Mouse (Mus musculus) liver, adult 2 months (tissue): ENCODE measurements around the gene Galnt10. TPM values are rescaled to one million over a fixed set of nuclear protein-coding genes. Genes with fewer than 3 reads are reported as not detected.

Experiments used
- DNase-seq: peaks from one replicate; pipeline ENCODE4 v3.0.0-alpha.2; 2011; ENCODE audit warnings: low read depth, low spot score; ENCODE audit errors: extremely low read depth
- H3K27ac ChIP-seq: fragments of 200-500 bp; replicated peaks from 2 replicates; pipeline ENCODE4 v1.5.1; 2012; ENCODE audit warnings: low read depth, mild to moderate bottlenecking, control low read depth, inconsistent platforms, low read length; ENCODE audit not compliant: insufficient read depth
- H3K27me3 ChIP-seq: fragments of 200-500 bp; 2 replicates; pipeline ENCODE4 v1.6.1; 2012; ENCODE audit warnings: mild to moderate bottlenecking, moderate library complexity, low read length, inconsistent platforms; ENCODE audit not compliant: control insufficient read depth, insufficient read depth
- H3K36me3 ChIP-seq: fragments of 200-500 bp; 2 replicates; pipeline ENCODE4 v1.6.1; 2012; ENCODE audit warnings: low read length, inconsistent platforms; ENCODE audit not compliant: control insufficient read depth, insufficient read depth
- H3K4me1 ChIP-seq: fragments of 200-500 bp; 2 replicates; pipeline ENCODE4 v1.6.1; 2011; ENCODE audit warnings: low read length; ENCODE audit not compliant: control insufficient read depth, insufficient read depth
- H3K4me3 ChIP-seq: fragments of 200-500 bp; 2 replicates; pipeline ENCODE4 v1.5.1; 2011; ENCODE audit warnings: low read depth, mild to moderate bottlenecking, control low read depth, low read length, moderate library complexity; ENCODE audit not compliant: insufficient read depth
- H3K79me2 ChIP-seq: fragments of 200-500 bp; 2 replicates; pipeline ENCODE4 v1.6.1; 2012; ENCODE audit warnings: inconsistent platforms, mild to moderate bottlenecking, low read length, moderate library complexity; ENCODE audit not compliant: control insufficient read depth, insufficient read depth
- H3K9ac ChIP-seq: fragments of 200-500 bp; 2 replicates; pipeline ENCODE4 v1.6.1; 2012; ENCODE audit warnings: low read depth, mild to moderate bottlenecking, control low read depth, inconsistent platforms, low read length
- CTCF ChIP-seq: fragments of 200-500 bp; IDR thresholded peaks from 2 replicates; pipeline ENCODE4 v1.5.1; 2011; ENCODE audit warnings: low read depth, low read length, control low read depth
- POLR2A ChIP-seq: fragments of 200-500 bp; IDR thresholded peaks from 2 replicates; pipeline ENCODE4 v1.6.1; 2011; ENCODE audit warnings: low read length, control low read depth; ENCODE audit not compliant: insufficient read depth; ENCODE audit errors: extremely low read depth
- WGBS: fragments of 180-500 bp; shearing (Covaris S2); methylation state at CpG from one replicate; pipeline ENCODE4 v1.1.7; 2018; 5-methylcytosine and 5-hydroxymethylcytosine counted together
- polyA plus RNA-seq: library from polyadenylated mRNA; depleted of rRNA; stranded (reverse); fragments of >200 nt; gene quantifications from 2 replicates; pipeline ENCODE4 v1.2.3, GENCODE M21; 2012
- total RNA-seq: library from RNA; depleted of rRNA; stranded (reverse); fragments of >200 nt; gene quantifications from 2 replicates; pipeline ENCODE4 v1.2.3, GENCODE M21; 2014

Gene Galnt10
- total and polyA plus RNA-seq, 2 experiments = 2.5 to 3.9 TPM

GRCm38 (mm10) chr11:57686797-57687196 lies 41.6 kb downstream of the Galnt10 start:
- no peak for DNase-seq

GRCm38 (mm10) chr11:57687258-57687657 lies 42.0 kb downstream of the Galnt10 start:
- TF ChIP-seq CTCF (no peak), POLR2A (no peak)
- no peak for DNase-seq
- Histone ChIP-seq H3K79me2 (no peaks in the 10 kb centered on the region), H3K36me3 (no peaks in the 10 kb centered on the region), H3K27ac (no peak overlapping the region), H3K9ac (no peak overlapping the region), H3K27me3 (no peaks in the 10 kb centered on the region), H3K4me3 (no peak overlapping the region), H3K4me1 (peaks cover 14% of the 10 kb centered on the region)
- 83% methylated on average over 9 of the region's 9 CpGs for WGBS

More at GRCm38 (mm10) chr11:57686797-57687196, 41.6 kb downstream of the Galnt10 start:
- Histone ChIP-seq H3K4me1 (peaks cover 15% of the 10 kb centered on the region), H3K27ac (no peak overlapping the region), H3K36me3 (no peaks in the 10 kb centered on the region), H3K27me3 (no peaks in the 10 kb centered on the region), H3K9ac (no peak overlapping the region), H3K79me2 (no peaks in the 10 kb centered on the region), H3K4me3 (no peak overlapping the region)
- WGBS = 95% methylated on average over 12 of the region's 12 CpGs
- TF ChIP-seq POLR2A (no peak), CTCF (no peak)

- peak overlapping the region; percentile 28; the same call in 1 of the 2 replicates for H3K27ac ChIP-seq
- peak; percentile 98 for DNase-seq
- H3K4me1 ChIP-seq = peaks cover 14% of the 10 kb centered on the region
Observed at GRCm38 (mm10) chr11:57688179-57688929, 43.1 kb downstream of the Galnt10 start.

GRCm38 (mm10) chr11:57689811-57690210 lies 44.6 kb downstream of the Galnt10 start:
- TF ChIP-seq CTCF (no peak), POLR2A (no peak)
- Histone ChIP-seq H3K4me3 (no peak overlapping the region), H3K27ac (no peak overlapping the region), H3K79me2 (no peaks in the 10 kb centered on the region), H3K4me1 (peaks cover 14% of the 10 kb centered on the region), H3K9ac (no peak overlapping the region), H3K27me3 (no peaks in the 10 kb centered on the region), H3K36me3 (no peaks in the 10 kb centered on the region)
- DNase-seq = no peak
- 87% methylated on average over 6 of the region's 6 CpGs for WGBS

More at GRCm38 (mm10) chr11:57688179-57688929, 43.1 kb downstream of the Galnt10 start:
- Histone ChIP-seq H3K4me3 (peak overlapping the region; percentile 9; the same call in 1 of the 2 replicates), H3K79me2 (no peaks in the 10 kb centered on the region), H3K9ac (peak overlapping the region; percentile 24), H3K36me3 (no peaks in the 10 kb centered on the region), H3K27me3 (no peaks in the 10 kb centered on the region)
- TF ChIP-seq CTCF = no peak
- no peak for TF ChIP-seq POLR2A
- 8% methylated on average over 14 of the region's 14 CpGs for WGBS

GRCm38 (mm10) chr11:57690836-57691235 lies 45.6 kb downstream of the Galnt10 start:
- Histone ChIP-seq H3K27ac (no peak overlapping the region), H3K36me3 (no peaks in the 10 kb centered on the region), H3K4me1 (peaks cover 14% of the 10 kb centered on the region), H3K27me3 (no peaks in the 10 kb centered on the region), H3K79me2 (no peaks in the 10 kb centered on the region), H3K9ac (no peak overlapping the region), H3K4me3 (no peak overlapping the region)
- WGBS = 90% methylated on average over 5 of the region's 5 CpGs
- DNase-seq = peak; percentile 70
- no peak for TF ChIP-seq CTCF
- TF ChIP-seq POLR2A = no peak

- peaks cover 14% of the 10 kb centered on the region for H3K4me1 ChIP-seq
- TF ChIP-seq POLR2A (no peak), CTCF (no peak)
- 76% methylated on average over 6 of the region's 6 CpGs for WGBS
- H3K4me3 ChIP-seq = no peak overlapping the region
- no peaks in the 10 kb centered on the region for H3K27me3 ChIP-seq
- no peak for DNase-seq
- no peak overlapping the region for H3K9ac ChIP-seq
- no peaks in the 10 kb centered on the region for H3K79me2 ChIP-seq
- no peaks in the 10 kb centered on the region for H3K36me3 ChIP-seq
- no peak overlapping the region for H3K27ac ChIP-seq
Observed at GRCm38 (mm10) chr11:57691939-57692338, 46.7 kb downstream of the Galnt10 start.
